Mouse (Mus musculus) stomach, embryonic 16.5 days (tissue): ENCODE results near the gene Acsl1. TPM values are rescaled to one million over a fixed set of nuclear protein-coding genes. Genes with fewer than 3 reads are reported as not detected.

ENCODE experiments used
- ATAC-seq: fragments of 200-750 bp; cut with Nextera tagmentation; 2 replicates; pipeline ENCODE4 v1.8.0; 2017; ENCODE audit warnings: moderate number of reproducible peaks, moderate TSS enrichment; ENCODE audit not compliant: insufficient read depth, low FRiP score
- H3K27ac ChIP-seq: fragments of 300-500 bp; sonication (generic); 2 replicates; pipeline ENCODE4 v1.5.1; 2014; ENCODE audit warnings: low read length
- H3K27me3 ChIP-seq: fragments of 300-500 bp; sonication (generic); 2 replicates; pipeline ENCODE4 v1.6.1; 2014; ENCODE audit warnings: low read length, control low read depth, mixed read lengths; ENCODE audit not compliant: control insufficient read depth, insufficient read depth
- H3K36me3 ChIP-seq: fragments of 300-500 bp; sonication (generic); 2 replicates; pipeline ENCODE4 v1.6.1; 2014; ENCODE audit warnings: low read length; ENCODE audit not compliant: control insufficient read depth, insufficient read depth
- H3K4me1 ChIP-seq: fragments of 300-500 bp; sonication (generic); 2 replicates; pipeline ENCODE4 v1.6.1; 2014; ENCODE audit warnings: low read length, control low read depth, mixed read lengths; ENCODE audit not compliant: control insufficient read depth, insufficient read depth
- H3K4me2 ChIP-seq: fragments of 300-500 bp; sonication (generic); 2 replicates; pipeline ENCODE4 v1.6.1; 2014; ENCODE audit warnings: low read depth, low read length, mixed read lengths
- H3K4me3 ChIP-seq: fragments of 300-500 bp; sonication (generic); replicated peaks from 2 replicates; pipeline ENCODE4 v1.5.1; 2014; ENCODE audit warnings: mild to moderate bottlenecking, low read length
- H3K9ac ChIP-seq: fragments of 300-500 bp; sonication (generic); 2 replicates; pipeline ENCODE4 v1.6.1; 2014; ENCODE audit warnings: low read length
- H3K9me3 ChIP-seq: fragments of 300-500 bp; sonication (generic); replicated peaks from 2 replicates; pipeline ENCODE4 v1.6.1; 2016; ENCODE audit warnings: low read length, control low read depth; ENCODE audit not compliant: control insufficient read depth
- WGBS: fragments of 180-500 bp; shearing (Covaris S2); extraction: QIAGEN DNeasy Blood & Tissue Kit; methylation state at CpG from one replicate; pipeline ENCODE4 v1.1.7; 2014; 5-methylcytosine and 5-hydroxymethylcytosine counted together
- polyA plus RNA-seq: library from polyadenylated mRNA; unstranded; fragments of >200 nt; fragmentation: Nextera tagmentation; extraction: Ambion mirVana; gene quantifications from 2 replicates; pipeline ENCODE4 v1.2.1, GENCODE M21; 2015

Acsl1 gene
- polyA plus RNA-seq, 1 experiment from 2014 or later: 33.4 TPM

GRCm38 (mm10) chr8:46479794-46480532 lies 9.1 kb downstream of the Acsl1 start:
- Histone ChIP-seq H3K9ac (peak overlapping the region; percentile 57), H3K36me3 (no peaks in the 10 kb centered on the region), H3K27ac (peak overlapping the region; percentile 18; the same call in 1 of the 2 replicates), H3K4me3 (no peak overlapping the region), H3K27me3 (no peaks in the 10 kb centered on the region), H3K9me3 (no peaks in the 10 kb centered on the region), H3K4me2 (0 out of 2 replicates have a peak overlapping the region, but pooled peaks have one; percentile 19), H3K4me1 (peaks cover 31% of the 10 kb centered on the region)
- ATAC-seq: no peak
- 30% methylated on average over 7 of the region's 7 CpGs for WGBS

- Histone ChIP-seq H3K9ac (peak overlapping the region; percentile 57), H3K4me1 (peaks cover 31% of the 10 kb centered on the region)
- no peak for ATAC-seq
Measured at GRCm38 (mm10) chr8:46480533-46480900, 9.7 kb downstream of the Acsl1 start.

GRCm38 (mm10) chr8:46482771-46483170 lies 11.9 kb downstream of the Acsl1 start:
- no peak for ATAC-seq
- H3K4me3 ChIP-seq: no peak overlapping the region
- H3K4me1 ChIP-seq: peaks cover 34% of the 10 kb centered on the region
- H3K36me3 ChIP-seq: no peaks in the 10 kb centered on the region
- no peak overlapping the region for H3K27ac ChIP-seq
- WGBS: 73% methylated on average over 4 of the region's 4 CpGs
- no peaks in the 10 kb centered on the region for H3K9me3 ChIP-seq
- H3K27me3 ChIP-seq: no peaks in the 10 kb centered on the region
- H3K9ac ChIP-seq: no peak overlapping the region
- H3K4me2 ChIP-seq: no peak overlapping the region

More at GRCm38 (mm10) chr8:46480533-46480900, 9.7 kb downstream of the Acsl1 start:
- no peak overlapping the region for H3K4me3 ChIP-seq
- H3K9me3 ChIP-seq: no peaks in the 10 kb centered on the region
- H3K4me2 ChIP-seq: 0 out of 2 replicates have a peak overlapping the region, but pooled peaks have one; percentile 19
- peak overlapping the region; percentile 18; the same call in 1 of the 2 replicates for H3K27ac ChIP-seq
- H3K27me3 ChIP-seq: no peaks in the 10 kb centered on the region
- H3K36me3 ChIP-seq: no peaks in the 10 kb centered on the region
- WGBS: 20% methylated on average over 6 of the region's 6 CpGs

- Histone ChIP-seq H3K4me2 (no peak overlapping the region), H3K27me3 (no peaks in the 10 kb centered on the region), H3K9ac (no peak overlapping the region), H3K4me1 (peaks cover 39% of the 10 kb centered on the region), H3K9me3 (no peaks in the 10 kb centered on the region), H3K27ac (peak overlapping the region; percentile 69; the same call in 1 of the 2 replicates), H3K36me3 (no peaks in the 10 kb centered on the region), H3K4me3 (no peak overlapping the region)
- whole genome bisulfite sequencing: 40% methylated on average over 4 of the region's 4 CpGs
- peak; percentile 80 for ATAC-seq
Measured at GRCm38 (mm10) chr8:46483247-46483646, 12.4 kb downstream of the Acsl1 start.

GRCm38 (mm10) chr8:46484077-46484476 lies 13.2 kb downstream of the Acsl1 start:
- peak; percentile 65; the same call in 1 of the 2 replicates for ATAC-seq

GRCm38 (mm10) chr8:46484931-46485463 lies 14.2 kb downstream of the Acsl1 start:
- Histone ChIP-seq H3K9ac (no peak overlapping the region), H3K4me3 (no peak overlapping the region), H3K27ac (no peak overlapping the region; the same call in 1 of the 2 replicates), H3K27me3 (no peaks in the 10 kb centered on the region), H3K4me1 (peaks cover 30% of the 10 kb centered on the region), H3K4me2 (no peak overlapping the region), H3K9me3 (no peaks in the 10 kb centered on the region), H3K36me3 (no peaks in the 10 kb centered on the region)
- ATAC-seq: no peak
- 81% methylated on average over 8 of the region's 8 CpGs for WGBS

More at GRCm38 (mm10) chr8:46484077-46484476, 13.2 kb downstream of the Acsl1 start:
- 27% methylated on average over 4 of the region's 4 CpGs for WGBS
- no peak overlapping the region for H3K4me3 ChIP-seq
- H3K9ac ChIP-seq: no peak overlapping the region; the same call in 1 of the 2 replicates
- H3K9me3 ChIP-seq: no peaks in the 10 kb centered on the region
- H3K36me3 ChIP-seq: no peaks in the 10 kb centered on the region
- H3K4me2 ChIP-seq: no peak overlapping the region
- H3K27ac ChIP-seq: peak overlapping the region; percentile 69; the same call in 1 of the 2 replicates
- peaks cover 36% of the 10 kb centered on the region for H3K4me1 ChIP-seq
- no peaks in the 10 kb centered on the region for H3K27me3 ChIP-seq

GRCm38 (mm10) chr8:46488085-46488561 lies 17.3 kb downstream of the Acsl1 start:
- peaks cover 29% of the 10 kb centered on the region for H3K4me1 ChIP-seq
- no peaks in the 10 kb centered on the region for H3K36me3 ChIP-seq
- no peaks in the 10 kb centered on the region for H3K27me3 ChIP-seq
- H3K9ac ChIP-seq: no peak overlapping the region; the same call in 1 of the 2 replicates
- H3K9me3 ChIP-seq: no peaks in the 10 kb centered on the region
- H3K4me3 ChIP-seq: no peak overlapping the region
- 28% methylated on average over 7 of the region's 7 CpGs for WGBS
- ATAC-seq: no peak
- no peak overlapping the region for H3K27ac ChIP-seq
- H3K4me2 ChIP-seq: no peak overlapping the region

- WGBS: 67% methylated on average over 1 of the region's 1 CpGs
- no peaks in the 10 kb centered on the region for H3K36me3 ChIP-seq
- no peak for ATAC-seq
- H3K4me2 ChIP-seq: no peak overlapping the region
- H3K9me3 ChIP-seq: no peaks in the 10 kb centered on the region
- peaks cover 20% of the 10 kb centered on the region for H3K4me1 ChIP-seq
- no peak overlapping the region for H3K27ac ChIP-seq
- no peak overlapping the region for H3K9ac ChIP-seq
- no peak overlapping the region for H3K4me3 ChIP-seq
- H3K27me3 ChIP-seq: no peaks in the 10 kb centered on the region
Measured at GRCm38 (mm10) chr8:46489196-46489595, 18.4 kb downstream of the Acsl1 start.

GRCm38 (mm10) chr8:46490250-46490649 lies 19.4 kb downstream of the Acsl1 start:
- H3K4me2 ChIP-seq: no peak overlapping the region
- H3K9me3 ChIP-seq: no peaks in the 10 kb centered on the region
- H3K36me3 ChIP-seq: no peaks in the 10 kb centered on the region
- H3K27ac ChIP-seq: peak overlapping the region; percentile 23; the same call in 1 of the 2 replicates
- H3K4me1 ChIP-seq: peaks cover 16% of the 10 kb centered on the region
- no peaks in the 10 kb centered on the region for H3K27me3 ChIP-seq
- no peak for ATAC-seq
- WGBS: 88% methylated on average over 8 of the region's 8 CpGs
- H3K9ac ChIP-seq: no peak overlapping the region
- no peak overlapping the region for H3K4me3 ChIP-seq
